Mouse (Mus musculus) CH12.LX (cell line): ENCODE data around the gene Alg12. TPM values are rescaled to one million over a fixed set of nuclear protein-coding genes. Genes with fewer than 3 reads are reported as not detected.

ENCODE experiments used
- DNase-seq: peaks from one replicate; pipeline ENCODE4 v3.0.0-alpha.2; 2013; ENCODE audit errors: extremely low read depth
- H3K27ac ChIP-seq: 2 replicates; pipeline ENCODE4 v1.5.1; 2012; ENCODE audit warnings: low read depth, mild to moderate bottlenecking, control low read depth, moderate library complexity; ENCODE audit not compliant: insufficient read depth
- H3K27me3 ChIP-seq: replicated peaks from 2 replicates; pipeline ENCODE3; 2012; ENCODE audit warnings: inconsistent platforms
- H3K36me3 ChIP-seq, 2 experiments: replicated peaks in 1 of 2; 2 replicates each; pipeline versions ENCODE3 to v1.6.1; 2012; ENCODE audit warnings: inconsistent platforms in 1 of 2, low read length in 1 of 2, mild to moderate bottlenecking in 1 of 2, mixed read lengths in 1 of 2, moderate library complexity in 1 of 2; ENCODE audit not compliant: control insufficient read depth in 1 of 2, insufficient read depth in 1 of 2
- H3K4me1 ChIP-seq, 2 experiments: 2 replicates each; pipeline ENCODE4 v1.6.1; 2012; ENCODE audit warnings: inconsistent platforms in 1 of 2, moderate library complexity in 1 of 2; ENCODE audit not compliant: insufficient read depth in 2 of 2, control insufficient read depth in 1 of 2
- H3K4me2 ChIP-seq: 2 replicates; pipeline ENCODE4 v1.6.1; 2012; ENCODE audit warnings: low read depth, mild to moderate bottlenecking, control low read depth; ENCODE audit not compliant: poor library complexity, insufficient read depth, severe bottlenecking
- H3K4me3 ChIP-seq, 3 experiments: fragments of 150-350 bp in 1 of 3; sonication (generic) in 1 of 3; replicated peaks in 1 of 3; 2 replicates each; pipeline versions ENCODE3 to v1.5.1; 2011 to 2012; ENCODE audit warnings: low read depth in 2 of 3, low read length in 2 of 3, mild to moderate bottlenecking in 2 of 3, moderate library complexity in 2 of 3, control low read depth in 1 of 3, improper control_type of control experiment in 1 of 3, inconsistent platforms in 1 of 3, mixed read lengths in 1 of 3; ENCODE audit not compliant: poor library complexity in 1 of 3
- H3K79me2 ChIP-seq: replicated peaks from 2 replicates; pipeline ENCODE4 v1.6.1; 2012; ENCODE audit warnings: mild to moderate bottlenecking, moderate library complexity; ENCODE audit not compliant: control insufficient read depth, poor library complexity, insufficient read depth, severe bottlenecking; ENCODE audit errors: extremely low read depth
- H3K9ac ChIP-seq: 2 replicates; pipeline ENCODE4 v1.6.1; 2012; ENCODE audit warnings: low read depth, mild to moderate bottlenecking, control low read depth, moderate library complexity; ENCODE audit not compliant: insufficient read depth
- H3K9me3 ChIP-seq: replicated peaks from 2 replicates; pipeline ENCODE3; 2012; ENCODE audit warnings: low read length, inconsistent platforms, mixed read lengths
- CTCF ChIP-seq, 2 experiments: IDR thresholded peaks in 1 of 2; conservative IDR thresholded peaks in 1 of 2; 2 replicates each; pipeline ENCODE4 v1.5.1; 2011 to 2012; ENCODE audit warnings: low read depth in 2 of 2, low read length in 2 of 2, improper control_type of control experiment in 1 of 2, inconsistent platforms in 1 of 2, mild to moderate bottlenecking in 1 of 2, moderate library complexity in 1 of 2
- E2F4 ChIP-seq: IDR thresholded peaks from 2 replicates; pipeline ENCODE4 v1.6.1; 2011; ENCODE audit warnings: low read depth, low read length, improper control_type of control experiment; ENCODE audit not compliant: insufficient replicate concordance
- ELF1 ChIP-seq: IDR thresholded peaks from 2 replicates; pipeline ENCODE4 v1.6.1; 2014; ENCODE audit warnings: low read depth, mild to moderate bottlenecking, inconsistent platforms, low read length, improper control_type of control experiment
- GABPA ChIP-seq: IDR thresholded peaks from 2 replicates; pipeline ENCODE4 v1.6.1; 2012; ENCODE audit warnings: low read depth, low read length, improper control_type of control experiment, inconsistent platforms; ENCODE audit not compliant: insufficient replicate concordance
- IRF4 ChIP-seq: IDR thresholded peaks from 2 replicates; pipeline ENCODE4 v1.6.1; 2014; ENCODE audit warnings: low read depth, mild to moderate bottlenecking, inconsistent platforms, low read length, improper control_type of control experiment
- JUN ChIP-seq: IDR thresholded peaks from 2 replicates; pipeline ENCODE4 v1.6.1; 2011; ENCODE audit warnings: low read depth, mild to moderate bottlenecking, low read length, improper control_type of control experiment, moderate library complexity; ENCODE audit not compliant: insufficient read depth
- JUND ChIP-seq: conservative IDR thresholded peaks from 2 replicates; pipeline ENCODE4 v1.6.1; 2011; ENCODE audit warnings: low read depth, low read length, improper control_type of control experiment
- KAT2A ChIP-seq: IDR thresholded peaks from 2 replicates; pipeline ENCODE4 v1.6.1; 2012; ENCODE audit warnings: low read length, improper control_type of control experiment, inconsistent platforms; ENCODE audit not compliant: insufficient replicate concordance
- MAFK ChIP-seq: IDR thresholded peaks from 2 replicates; pipeline ENCODE4 v1.6.1; 2011; ENCODE audit warnings: low read length, improper control_type of control experiment; ENCODE audit not compliant: insufficient replicate concordance
- MAX ChIP-seq: IDR thresholded peaks from 2 replicates; pipeline ENCODE4 v1.6.1; 2011; ENCODE audit warnings: low read length, improper control_type of control experiment
- MEF2A ChIP-seq: IDR thresholded peaks from 2 replicates; pipeline ENCODE4 v1.6.1; 2014; ENCODE audit warnings: low read depth, mild to moderate bottlenecking, inconsistent platforms, low read length, improper control_type of control experiment, borderline replicate concordance
- MXI1 ChIP-seq: IDR thresholded peaks from 2 replicates; pipeline ENCODE4 v1.6.1; 2011; ENCODE audit warnings: mild to moderate bottlenecking, low read depth, low read length, improper control_type of control experiment
- NELFE ChIP-seq: IDR thresholded peaks from 2 replicates; pipeline ENCODE4 v1.6.1; 2011; ENCODE audit warnings: low read depth, low read length, improper control_type of control experiment
- PAX5 ChIP-seq: IDR thresholded peaks from 2 replicates; pipeline ENCODE4 v1.6.1; 2012; ENCODE audit warnings: low read length, inconsistent platforms, mixed read lengths
- POLR2AphosphoS2 ChIP-seq: IDR thresholded peaks from 2 replicates; pipeline ENCODE4 v1.6.1; 2011; ENCODE audit warnings: low read depth, low read length, improper control_type of control experiment
- RAD21 ChIP-seq: IDR thresholded peaks from 2 replicates; pipeline ENCODE4 v1.6.1; 2011; ENCODE audit warnings: low read depth, mild to moderate bottlenecking, low read length, improper control_type of control experiment, moderate library complexity
- RCOR1 ChIP-seq: conservative IDR thresholded peaks from 2 replicates; pipeline ENCODE4 v1.6.1; 2012; ENCODE audit warnings: low read depth, mild to moderate bottlenecking, inconsistent platforms, low read length, improper control_type of control experiment
- SIN3A ChIP-seq: IDR thresholded peaks from 2 replicates; pipeline ENCODE4 v1.6.1; 2012; ENCODE audit warnings: low read length, improper control_type of control experiment, inconsistent platforms
- ZC3H11A ChIP-seq: IDR thresholded peaks from 2 replicates; pipeline ENCODE4 v1.6.1; 2012; ENCODE audit warnings: low read depth, mild to moderate bottlenecking, inconsistent platforms, low read length, improper control_type of control experiment
- ZMIZ1 ChIP-seq: IDR thresholded peaks from 2 replicates; pipeline ENCODE4 v1.6.1; 2012; ENCODE audit warnings: low read depth, mild to moderate bottlenecking, inconsistent platforms, low read length, improper control_type of control experiment
- ZNF384 ChIP-seq: IDR thresholded peaks from 2 replicates; pipeline ENCODE4 v1.6.1; 2012; ENCODE audit warnings: low read depth, low read length, improper control_type of control experiment, inconsistent platforms
- dilution Hi-C: fragments of 300-500 bp; cut with MboI; formaldehyde crosslinking; loops from 2 replicates; pipeline ENCODE4 v1.14.3; 2020; ENCODE audit warnings: low sequenced_read_pairs; ENCODE audit not compliant: extremely low pct_unique_long_range_greater_than_20kb, extremely low pct_ligation_motif_present
- in situ Hi-C: fragments of 300-500 bp; cut with MboI; formaldehyde crosslinking; loops from 3 replicates; pipeline ENCODE4 v1.14.3; 2019; ENCODE audit warnings: low sequenced_read_pairs, low pct_ligation_motif_present, low pct_unique_long_range_greater_than_20kb, mixed read lengths
- polyA plus RNA-seq: library from polyadenylated mRNA; unstranded; fragments of >175 nt; gene quantifications from 2 replicates; pipeline ENCODE4 v1.2.1, GENCODE M21; 2012; ENCODE audit warnings: low read depth; ENCODE audit not compliant: insufficient read length
- total RNA-seq, 2 experiments: library from RNA; depleted of rRNA; stranded (reverse); fragments of 300-350 nt in 1 of 2; fragments of >200 nt in 1 of 2; gene quantifications; 2 replicates each; pipeline ENCODE4 v1.2.3; 2012 to 2014

Alg12 gene
- total and polyA plus RNA-seq, 3 experiments: 8.1 to 10.3 (median 8.5) TPM

- dilution Hi-C loops (no loop called here), in situ Hi-C loops (no loop called here)
- Histone ChIP-seq H3K9me3 (no peaks in the 10 kb centered on the region), H3K4me2 (no peak overlapping the region), H3K9ac (no peak overlapping the region), H3K4me1 (peaks cover 8 to 17% of the 10 kb centered on the region in 2 experiments), H3K27ac (no peak overlapping the region), H3K27me3 (peaks cover 69% of the 10 kb centered on the region), H3K79me2 (no peaks in the 10 kb centered on the region), H3K36me3 (no peaks in the 10 kb centered on the region), H3K4me3 (no peak overlapping the region)
- no peak for DNase-seq
- no peak for TF ChIP-seq ZNF384
- no peak for TF ChIP-seq GABPA
- no peak for TF ChIP-seq CTCF (conservative IDR thresholded peaks at IDR 0.05 in 1 of 2, IDR thresholded peaks at IDR 0.05 in 1 of 2; ENCODE audit: low read depth in 2 of 2, low read length in 2 of 2)
- TF ChIP-seq RAD21: no peak
These were observed 21.0 kb upstream of the Alg12 start for GRCm38 (mm10) chr15:88840126-88840525.

GRCm38 (mm10) chr15:88839271-88839670 lies 20.2 kb upstream of the Alg12 start:
- no peaks in the 10 kb centered on the region for H3K36me3 ChIP-seq
- H3K9ac ChIP-seq: no peak overlapping the region
- H3K79me2 ChIP-seq: no peaks in the 10 kb centered on the region
- no peak overlapping the region for H3K4me2 ChIP-seq
- dilution Hi-C loops (no loop called here), in situ Hi-C loops (no loop called here)
- peaks cover 4 to 11% of the 10 kb centered on the region in 2 experiments for H3K4me1 ChIP-seq
- no peaks in the 10 kb centered on the region for H3K9me3 ChIP-seq
- no peak for DNase-seq
- no peak overlapping the region for H3K4me3 ChIP-seq
- peaks cover 65% of the 10 kb centered on the region for H3K27me3 ChIP-seq
- TF ChIP-seq RCOR1 (no peak), ZNF384 (no peak), PAX5 (no peak), MXI1 (no peak), NELFE (no peak), MAFK (no peak), ZC3H11A (no peak), POLR2AphosphoS2 (no peak), E2F4 (no peak), ELF1 (no peak), JUND (no peak), CTCF (conservative IDR thresholded peaks at IDR 0.05 in 1 of 2, IDR thresholded peaks at IDR 0.05 in 1 of 2; ENCODE audit: low read depth in 2 of 2, low read length in 2 of 2) (no peak), SIN3A (no peak), IRF4 (no peak), GABPA (no peak), MEF2A (no peak), KAT2A (no peak), MAX (no peak), JUN (no peak), ZMIZ1 (no peak)
- no peak overlapping the region for H3K27ac ChIP-seq
